Comparison of ENCODE assay signal across 8 mouse cellular contexts in genomic region chr13:30336148-30336801, GRCm38 (mm10). TPM values are rescaled to one million over a fixed set of nuclear protein-coding genes. Genes with fewer than 3 reads are reported as not detected.
DNase-seq lines count a peak whose midpoint lies in the region; ATAC-seq lines count a peak whose summit lies in the region.

Gene Agtr1a (plus strand): TSS chr13:30336441.

- WGBS in hindbrain, embryonic 15.5 days, result 1% methylated on average over 32 of the region's 33 CpGs
- WGBS in liver, embryonic 11.5 days, result 1% methylated on average over 33 of the region's 33 CpGs
- under 1% methylated on average over 33 of the region's 33 CpGs for WGBS in neural tube, embryonic 12.5 days

- peak; percentile 1 for DNase-seq in cerebellum, adult 11 months
- DNase-seq in cerebellum, adult 11-12 months, result no peak
- peak; percentile 66 for DNase-seq in gastrocnemius, postnatal 10 days
- peak; percentile 55 for DNase-seq in liver, embryonic 11.5 days (ENCODE audit: low spot score)
- DNase-seq in testis, postnatal 10 days (ENCODE audit: low spot score), result peak; percentile 59

- peak; percentile 48 for ATAC-seq in common myeloid progenitor, adult 5-6 weeks (replicated peaks; ENCODE audit: low read depth, poor library complexity, severe bottlenecking)
- ATAC-seq in hindbrain, embryonic 15.5 days (ENCODE audit: low FRiP score, low read depth), result peak; percentile 92
- peak; percentile 76 for ATAC-seq in liver, embryonic 11.5 days (replicated peaks; ENCODE audit: low FRiP score)
- ATAC-seq in neural tube, embryonic 12.5 days (ENCODE audit: low FRiP score, low read depth), result peak; percentile 93

- H3K36me3 ChIP-seq in hindbrain, embryonic 15.5 days, result no peaks in the 10 kb centered on the region
- no peaks in the 10 kb centered on the region for H3K36me3 ChIP-seq in liver, embryonic 11.5 days (ENCODE audit: control insufficient read depth, insufficient read depth, low read length)
- H3K36me3 ChIP-seq in neural tube, embryonic 12.5 days, result no peaks in the 10 kb centered on the region

- peak within 1 kb of the TSS; percentile 54 for H3K9ac ChIP-seq in hindbrain, embryonic 15.5 days
- peak within 1 kb of the TSS; percentile 46; the same call in 1 of the 2 replicates for H3K9ac ChIP-seq in liver, embryonic 11.5 days (ENCODE audit: low read depth, low read length)
- H3K9ac ChIP-seq in neural tube, embryonic 12.5 days, result peak within 1 kb of the TSS; percentile 64

- H3K27me3 ChIP-seq in hindbrain, embryonic 15.5 days, result peaks cover 4% of the 10 kb centered on the region
- H3K27me3 ChIP-seq in liver, embryonic 11.5 days (replicated peaks; ENCODE audit: control insufficient read depth, insufficient read depth, low read length), result 0 out of 2 replicates have a peak, but pooled peaks cover 8% of the 10 kb centered on the region
- peaks cover 4% of the 10 kb centered on the region; the same call in 1 of the 2 replicates for H3K27me3 ChIP-seq in neural tube, embryonic 12.5 days (replicated peaks)

- H3K4me1 ChIP-seq in hindbrain, embryonic 15.5 days (replicated peaks), result peaks cover 9% of the 10 kb centered on the region; the same call in 1 of the 2 replicates
- H3K4me1 ChIP-seq in liver, embryonic 11.5 days (replicated peaks; ENCODE audit: control insufficient read depth, insufficient read depth, low read length), result no peaks in the 10 kb centered on the region
- H3K4me1 ChIP-seq in neural tube, embryonic 12.5 days, result no peaks in the 10 kb centered on the region

- peak within 1 kb of the TSS; percentile 94 for H3K4me2 ChIP-seq in hindbrain, embryonic 15.5 days
- H3K4me2 ChIP-seq in liver, embryonic 11.5 days, result peak within 1 kb of the TSS; percentile 77
- peak within 1 kb of the TSS; percentile 94 for H3K4me2 ChIP-seq in neural tube, embryonic 12.5 days (replicated peaks)

- no peak within 1 kb of the TSS for H3K27ac ChIP-seq in hindbrain, embryonic 15.5 days (replicated peaks)
- no peak within 1 kb of the TSS for H3K27ac ChIP-seq in liver, embryonic 11.5 days (ENCODE audit: low read depth, low read length)
- no peak within 1 kb of the TSS for H3K27ac ChIP-seq in neural tube, embryonic 12.5 days

- H3K9me3 ChIP-seq in hindbrain, embryonic 15.5 days, result no peaks in the 10 kb centered on the region
- no peaks in the 10 kb centered on the region for H3K9me3 ChIP-seq in liver, embryonic 11.5 days (ENCODE audit: control insufficient read depth, low read length)
- no peaks in the 10 kb centered on the region for H3K9me3 ChIP-seq in neural tube, embryonic 12.5 days

- H3K4me3 ChIP-seq in hindbrain, embryonic 15.5 days, result peak within 1 kb of the TSS; percentile 53
- peak within 1 kb of the TSS; percentile 52 for H3K4me3 ChIP-seq in liver, embryonic 11.5 days (ENCODE audit: low read depth, low read length)
- peak within 1 kb of the TSS; percentile 53 for H3K4me3 ChIP-seq in neural tube, embryonic 12.5 days

RNA-seq across cellular contexts. Expression of gene Agtr1a, which starts in this region (rescaled TPM):
- 2.4 TPM in 1 of 2 replicates, not detected in the other for total RNA-seq in common myeloid progenitor, adult 5-6 weeks (2017)
- 10 to 100 TPM; 16.1 to 16.5 TPM for total RNA-seq in gastrocnemius, postnatal 10 days (2021)
- polyA plus RNA-seq in hindbrain, embryonic 15.5 days (2015; fragmentation: Nextera tagmentation; extraction: Ambion mirVana), result 1.6 TPM in 2 replicates
- 3.9 and 4.1 TPM in 2 replicates for polyA plus RNA-seq in liver, embryonic 11.5 days (2014; fragmentation: Nextera tagmentation; extraction: Ambion mirVana)
- polyA plus RNA-seq in neural tube, embryonic 12.5 days (2016; fragmentation: Nextera tagmentation; extraction: Ambion mirVana), result 0.77 and 1.3 TPM in 2 replicates
